Mouse (Mus musculus) urinary bladder, postnatal 36 days (tissue): ENCODE data around the gene Nxpe5.
"Not testable (repeated sequence)": the region's sequence is repeated elsewhere in the genome, so short reads cannot be mapped to it uniquely, and the experiment has no call there.

Source experiments
- DNase-seq, 2 experiments: peaks; one replicate each; pipeline ENCODE4 v3.0.0; 2022; ENCODE audit warnings: low spot score in 2 of 2, mixed read lengths in 1 of 2

Nxpe5 gene

GRCm38 (mm10) chr5:138225700-138226099, at the start of gene Nxpe5:
Gene Nxpe5, plus strand, starts transcription at chr5:138225898.
- no peak for DNase-seq

- peak; percentile 73 to 81 for DNase-seq
These were observed 38.6 kb upstream of the Nxpe5 start, which contains the start of the genes Taf6 and Cnpy4 for GRCm38 (mm10) chr5:138186950-138187638. Gene Taf6, minus strand, starts transcription at chr5:138187451. Gene Cnpy4, plus strand, starts transcription at chr5:138187485.

DNA sequence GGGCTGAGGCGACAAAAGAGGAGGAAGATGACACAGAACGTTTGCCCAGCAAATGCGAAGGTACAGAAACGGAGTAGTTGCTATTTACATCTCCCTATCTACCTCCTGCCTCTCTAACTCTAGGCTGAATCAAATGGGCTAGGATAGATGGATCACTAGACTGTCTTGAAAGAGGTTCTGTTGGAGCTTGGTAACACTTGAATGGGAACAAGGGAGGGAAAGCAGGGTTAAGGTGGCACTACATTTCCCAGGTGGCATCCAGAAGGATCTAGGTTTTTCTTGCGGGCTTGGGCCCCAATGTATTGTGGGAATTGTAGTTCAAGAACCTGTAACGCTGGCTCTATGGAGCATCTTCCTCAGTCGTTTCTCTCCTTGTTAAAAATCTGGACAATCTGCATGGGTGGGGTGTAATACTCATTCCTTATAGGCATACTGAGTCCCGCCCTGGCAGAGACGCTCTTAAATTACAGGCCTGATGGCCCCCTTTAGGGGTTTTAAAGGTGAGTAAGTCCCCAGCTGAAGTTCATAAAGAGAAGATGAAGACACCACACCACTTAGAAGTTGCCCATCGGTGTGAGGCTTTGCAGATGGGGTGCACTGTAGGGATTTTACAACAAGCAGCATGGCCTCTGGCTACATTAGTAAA, 37.9 kb upstream of the Nxpe5 start:
- DNase-seq = peak; percentile 49 to 54

- DNase-seq = peak; percentile 80 to 84
These were observed 31.6 kb upstream of the Nxpe5 start, which contains the start of gene Mblac1 for GRCm38 (mm10) chr5:138193771-138194727. Gene Mblac1, plus strand, starts transcription at chr5:138194314.

- peak in 1 of 2 experiments; percentile 27 for DNase-seq
These were observed 30.8 kb upstream of the Nxpe5 start for GRCm38 (mm10) chr5:138194755-138195345.

DNA sequence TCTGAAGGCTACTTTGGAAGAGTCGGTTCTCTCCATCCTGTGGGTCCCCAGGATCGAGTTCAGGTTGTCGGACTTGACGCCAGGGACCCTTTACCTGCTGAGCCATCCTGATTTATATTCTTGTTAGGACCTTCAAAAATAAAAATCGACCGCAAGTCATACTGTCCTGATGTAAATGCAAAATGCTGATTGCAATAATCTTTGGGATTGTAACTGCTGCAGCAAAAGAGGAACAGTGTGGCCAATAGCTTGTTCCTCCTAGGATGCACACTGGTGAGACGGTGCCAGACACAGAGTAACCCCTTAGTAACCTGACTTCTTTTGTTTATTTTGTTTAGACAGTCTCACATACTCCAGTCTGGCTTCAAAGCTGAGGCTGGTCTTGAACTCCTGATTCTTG, 30.2 kb upstream of the Nxpe5 start:
- no peak for DNase-seq

DNA sequence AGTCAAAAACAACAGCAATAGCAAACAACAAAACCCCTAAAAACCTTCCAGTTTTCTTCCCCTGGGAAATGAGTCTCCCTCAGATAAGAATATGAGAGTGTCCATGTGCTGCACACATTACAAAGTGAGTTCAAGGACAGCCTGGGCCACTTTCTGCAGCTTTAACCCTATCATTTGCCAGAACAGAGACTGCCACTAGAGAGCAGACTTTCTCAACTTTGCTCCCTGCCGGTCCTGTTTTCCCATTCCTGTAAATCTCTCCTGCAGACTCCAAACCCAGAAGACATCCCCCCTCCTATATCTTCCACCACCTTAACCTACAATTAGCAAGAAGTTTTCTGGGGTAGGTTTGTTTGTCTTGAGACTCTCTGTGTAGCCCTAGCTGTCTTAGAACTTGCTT, 26.1 kb upstream of the Nxpe5 start:
- no peak for DNase-seq

DNA sequence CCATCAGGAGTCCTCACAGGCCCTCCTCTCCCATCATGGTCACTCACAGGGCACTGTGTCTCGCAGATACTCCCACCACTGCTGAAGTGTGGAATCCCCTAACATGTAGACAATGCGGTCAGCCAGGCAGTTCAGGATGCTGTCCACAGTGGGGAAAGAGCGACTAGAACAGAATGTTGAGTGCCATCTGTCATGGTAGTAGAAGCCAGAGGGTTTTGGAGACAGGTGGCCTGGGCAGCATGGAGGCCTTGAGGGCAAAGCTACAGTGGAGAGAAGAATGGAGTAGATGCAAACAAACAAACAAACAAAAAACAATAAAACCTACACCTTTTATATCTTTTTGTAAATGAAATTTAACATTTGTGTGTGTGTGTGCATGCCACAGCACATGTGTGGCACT, 23.6 kb upstream of the Nxpe5 start:
- DNase-seq = no peak

DNA sequence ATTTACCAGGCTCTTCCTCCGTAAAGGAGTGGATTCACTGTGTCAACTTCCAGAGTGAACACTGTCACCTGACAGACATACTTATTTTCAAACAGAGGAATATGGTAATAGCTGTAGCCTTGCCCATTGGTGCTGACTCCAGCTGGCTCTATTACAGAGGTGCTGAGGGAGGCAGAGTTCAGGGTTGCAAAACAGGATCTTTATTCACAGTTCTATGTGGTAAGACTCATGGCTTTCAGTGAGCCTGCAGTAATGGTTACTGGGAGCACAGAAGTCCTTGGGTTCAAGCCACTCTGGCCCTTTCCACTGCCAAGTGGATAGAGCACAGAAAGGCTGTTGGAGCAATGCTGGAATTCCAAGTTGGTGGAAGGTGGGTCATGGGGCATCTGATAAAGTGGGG, 18.4 kb upstream of the Nxpe5 start:
- DNase-seq = peak in 1 of 2 experiments; percentile 19

DNA sequence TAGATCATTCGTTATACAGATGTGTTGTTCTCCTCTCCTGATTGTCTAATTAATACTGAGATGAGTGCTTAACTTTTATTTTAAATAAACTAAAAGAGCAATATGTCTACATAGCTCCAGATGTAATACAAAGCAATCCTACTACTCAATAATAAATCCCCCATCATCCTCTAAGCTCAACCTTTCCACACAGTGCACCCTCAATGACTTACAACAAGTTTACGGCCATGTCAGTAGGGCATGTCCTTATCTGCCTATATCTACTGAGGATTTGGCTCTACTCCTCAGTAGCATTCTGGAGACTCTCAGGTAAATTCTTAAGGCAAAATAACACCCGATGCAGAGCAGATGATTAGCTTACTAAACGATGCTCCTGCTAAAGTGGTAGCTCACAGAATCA, 17.8 kb upstream of the Nxpe5 start:
- DNase-seq = no peak

- not testable (repeated sequence) for DNase-seq
These were observed 9.1 kb upstream of the Nxpe5 start for GRCm38 (mm10) chr5:138216632-138217031.

DNA sequence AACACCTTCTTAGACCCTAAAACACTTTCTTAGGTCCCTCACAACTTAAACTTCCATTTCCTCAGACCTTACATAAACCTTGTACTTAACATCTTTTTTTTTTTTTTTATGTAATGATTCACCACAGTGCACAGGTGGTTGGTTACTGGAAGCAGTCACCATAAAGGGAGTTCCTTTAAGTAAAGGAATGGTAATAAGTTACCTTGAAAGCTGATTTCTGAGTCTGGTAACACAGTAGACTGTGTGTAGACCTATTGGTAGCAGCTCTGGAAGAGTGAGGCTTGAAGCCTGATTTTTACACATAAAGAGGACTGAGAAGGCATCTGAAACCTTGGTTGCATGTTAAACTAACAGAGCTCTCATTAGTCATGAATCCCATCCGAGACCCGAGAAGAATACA, 5.8 kb upstream of the Nxpe5 start:
- no peak for DNase-seq

- DNase-seq = peak; percentile 85 to 89
These were observed 3.6 kb upstream of the Nxpe5 start for GRCm38 (mm10) chr5:138222111-138222510.

DNA sequence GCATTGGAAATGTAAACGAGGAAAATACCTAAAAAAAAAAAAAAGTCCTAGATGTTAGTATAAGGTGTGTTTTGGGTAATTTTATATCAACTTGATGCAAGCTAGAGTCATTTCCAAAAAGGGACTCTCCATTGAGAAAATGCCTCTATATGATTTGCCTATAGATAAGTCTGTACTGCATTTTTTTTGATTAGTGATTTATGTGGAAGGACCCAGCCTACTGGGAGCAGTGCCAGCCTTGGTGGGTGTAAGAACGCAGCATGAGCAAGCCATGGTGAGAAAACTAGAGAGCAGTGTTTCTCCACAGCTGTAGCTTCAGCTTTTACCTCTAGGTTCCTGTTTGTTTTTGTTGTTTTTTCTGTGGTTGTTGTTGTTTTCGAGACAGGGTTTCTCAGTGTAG, 2.4 kb upstream of the Nxpe5 start:
- DNase-seq = no peak

DNA sequence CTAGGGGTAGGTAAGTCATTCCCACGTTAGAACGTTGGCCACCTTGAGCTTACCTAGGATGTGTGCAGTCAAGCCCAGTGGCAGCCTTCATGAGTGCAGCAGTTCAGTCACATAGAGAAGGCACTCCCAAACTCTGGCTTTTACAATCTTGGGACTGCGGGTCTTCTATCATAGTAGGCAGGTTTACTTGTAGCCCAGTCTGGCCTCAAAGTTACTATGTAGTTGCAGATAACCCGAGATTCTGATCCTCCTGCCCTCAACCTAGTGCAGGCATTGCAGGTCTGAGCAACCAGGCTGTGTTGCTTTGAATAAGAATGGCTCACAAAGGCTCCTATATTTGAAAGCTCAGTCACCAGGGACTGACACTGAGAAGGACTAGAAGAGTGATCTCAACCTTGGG, 793 bp downstream of the Nxpe5 start:
- DNase-seq = no peak

- DNase-seq = no peak
These were observed 1.7 kb downstream of the Nxpe5 start for GRCm38 (mm10) chr5:138227367-138227766.

GRCm38 (mm10) chr5:138228026-138228425, 2.3 kb downstream of the Nxpe5 start:
- DNase-seq = no peak

GRCm38 (mm10) chr5:138229511-138229910, 3.8 kb downstream of the Nxpe5 start:
- no peak for DNase-seq

DNA sequence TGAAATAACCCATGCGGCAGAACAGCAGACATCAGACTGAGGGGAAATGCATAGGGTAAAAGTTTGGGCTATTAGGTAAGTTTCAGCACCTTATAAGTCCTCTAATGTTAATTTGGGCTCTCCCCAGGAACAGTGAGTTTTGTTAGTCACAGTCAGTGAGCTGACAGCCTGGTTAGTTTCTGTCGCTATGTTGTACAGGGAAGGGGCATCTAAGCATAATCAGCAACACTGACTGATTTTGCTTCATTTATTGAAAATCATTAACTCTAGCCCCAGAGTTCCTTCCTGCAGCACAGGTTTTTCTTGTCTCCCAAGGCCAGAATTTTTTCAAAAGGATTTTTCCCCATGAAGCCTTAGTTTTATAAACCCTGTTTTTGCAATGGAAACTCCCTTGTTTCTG, 8.1 kb downstream of the Nxpe5 start:
- DNase-seq = no peak

GRCm38 (mm10) chr5:138234224-138234623, 8.5 kb downstream of the Nxpe5 start:
- DNase-seq = no peak

GRCm38 (mm10) chr5:138241511-138241910, 15.8 kb downstream of the Nxpe5 start:
- no peak for DNase-seq

DNA sequence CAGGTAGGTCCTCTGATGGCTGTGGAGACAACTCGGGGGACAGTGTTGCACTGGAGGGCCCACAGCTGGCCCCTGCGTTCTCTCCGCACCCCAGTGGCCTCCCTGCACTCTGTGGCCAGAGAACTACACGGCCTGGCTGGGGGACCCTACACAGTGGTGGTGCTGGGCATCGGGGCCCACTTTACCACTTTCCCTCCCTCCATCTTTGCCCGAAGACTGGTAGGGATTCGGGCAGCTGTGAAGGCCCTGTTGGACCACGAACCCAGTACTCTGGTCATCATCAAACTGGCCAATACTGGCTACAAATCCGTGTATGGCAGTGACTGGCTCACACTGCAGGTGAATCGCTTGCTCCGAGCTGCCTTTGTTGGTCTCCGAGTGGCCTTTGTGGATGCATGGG, 25.4 kb downstream of the Nxpe5 start:
- no peak for DNase-seq
